Mouse (Mus musculus): ENCODE data around the gene Slc9a3r1. TPM values are rescaled to one million over a fixed set of nuclear protein-coding genes. Genes with fewer than 3 reads are reported as not detected.

Gene Slc9a3r1
- polyA plus RNA-seq (2014; fragmentation: Nextera tagmentation; extraction: Ambion mirVana), result 31.3 and 36.0 TPM in 2 replicates

DNA sequence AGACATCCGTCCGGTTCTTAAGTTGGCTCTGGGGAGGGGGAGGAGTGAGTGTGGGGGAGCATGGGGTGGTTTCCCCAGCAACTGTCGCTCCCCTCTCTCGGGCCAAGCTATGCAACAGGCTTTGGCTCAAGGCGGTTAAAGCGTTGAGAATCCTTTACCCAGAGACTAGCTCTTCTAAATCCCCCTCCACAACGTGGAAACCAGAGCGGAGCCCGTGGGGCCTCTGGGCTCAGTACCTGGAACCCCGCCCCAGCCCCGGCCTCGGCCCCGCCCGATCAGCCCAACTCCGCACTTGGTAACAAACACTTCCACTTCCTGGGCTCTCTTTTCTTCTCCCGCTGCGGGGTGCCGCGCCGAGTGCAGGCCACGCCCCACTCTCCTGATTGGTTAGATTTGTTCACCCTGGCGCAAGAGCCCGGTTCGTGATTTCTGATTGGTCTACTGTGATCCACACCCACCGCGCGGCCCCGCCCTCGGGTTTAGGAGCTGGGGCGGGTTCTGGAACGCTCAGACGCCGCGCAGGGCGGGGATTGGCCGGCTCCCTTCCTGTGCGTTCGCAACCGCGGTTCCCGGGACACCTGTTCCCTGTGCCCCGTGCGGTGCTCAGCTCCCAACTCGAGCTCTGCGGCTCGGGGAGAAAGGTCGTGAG is at the start of gene Slc9a3r1:
Gene Slc9a3r1 (plus strand): TSS at position 510 of the 649 bp plus-strand sequence.
- DNase-seq (ENCODE audit: low spot score), result peak; percentile 98
- no peaks in the 10 kb centered on the region for H3K9me3 ChIP-seq (replicated peaks; ENCODE audit: control insufficient read depth, low read length)
- ATAC-seq (replicated peaks; ENCODE audit: insufficient number of reproducible peaks, low FRiP score, low TSS enrichment, low read depth), result peak; percentile 93
- under 1% methylated on average over 47 of the region's 47 CpGs for WGBS
- H3K36me3 ChIP-seq (replicated peaks; ENCODE audit: control insufficient read depth, insufficient read depth, low read depth, low read length), result no peaks in the 10 kb centered on the region
- H3K4me1 ChIP-seq (ENCODE audit: control insufficient read depth, insufficient read depth, low read length), result no peaks in the 10 kb centered on the region
- H3K4me2 ChIP-seq (ENCODE audit: low read depth, low read length), result peak within 1 kb of the TSS; percentile 70
- H3K27ac ChIP-seq (replicated peaks; ENCODE audit: low read depth, low read length), result no peak within 1 kb of the TSS
- peak within 1 kb of the TSS; percentile 42 for H3K9ac ChIP-seq (replicated peaks; ENCODE audit: low read length)
- peaks cover 26% of the 10 kb centered on the region for H3K27me3 ChIP-seq (ENCODE audit: control insufficient read depth, insufficient read depth, low read length)
- peak within 1 kb of the TSS; percentile 48 for H3K4me3 ChIP-seq (ENCODE audit: low read depth, low read length)

DNA sequence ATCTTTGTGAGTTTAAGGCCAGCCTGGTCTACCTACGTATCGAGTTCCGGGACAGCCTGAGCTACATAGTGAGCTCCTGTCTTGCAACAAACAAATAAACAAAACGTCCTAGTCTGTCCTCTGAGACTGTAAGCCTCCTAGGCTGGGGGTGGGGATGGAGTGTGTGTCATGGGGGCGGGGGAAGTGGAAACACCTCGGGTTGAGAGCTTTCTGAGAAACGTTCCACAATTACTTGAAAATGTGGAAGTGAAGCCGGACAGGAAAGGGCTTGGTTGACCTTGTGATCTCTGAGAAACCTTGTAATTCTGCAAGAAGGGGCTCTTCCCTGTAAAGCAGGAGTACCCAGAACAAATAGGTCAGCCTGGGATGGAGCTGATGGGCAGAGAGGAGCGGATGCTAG is 43.7 kb upstream of the Slc9a3r1 start:
- no peaks in the 10 kb centered on the region for H3K36me3 ChIP-seq (replicated peaks; ENCODE audit: control insufficient read depth, insufficient read depth, low read depth, low read length)
- no peak overlapping the region for H3K9ac ChIP-seq (replicated peaks; ENCODE audit: low read length)
- H3K4me2 ChIP-seq (ENCODE audit: low read depth, low read length), result no peak overlapping the region
- H3K27me3 ChIP-seq (ENCODE audit: control insufficient read depth, insufficient read depth, low read length), result no peaks in the 10 kb centered on the region
- no peak for DNase-seq (ENCODE audit: low spot score)
- 58% methylated on average over 9 of the region's 9 CpGs for whole genome bisulfite sequencing
- H3K4me3 ChIP-seq (ENCODE audit: low read depth, low read length), result no peak overlapping the region
- H3K9me3 ChIP-seq (replicated peaks; ENCODE audit: control insufficient read depth, low read length), result no peaks in the 10 kb centered on the region
- no peak for ATAC-seq (replicated peaks; ENCODE audit: insufficient number of reproducible peaks, low FRiP score, low TSS enrichment, low read depth)
- no peaks in the 10 kb centered on the region for H3K4me1 ChIP-seq (ENCODE audit: control insufficient read depth, insufficient read depth, low read length)
- no peak overlapping the region for H3K27ac ChIP-seq (replicated peaks; ENCODE audit: low read depth, low read length)

DNA sequence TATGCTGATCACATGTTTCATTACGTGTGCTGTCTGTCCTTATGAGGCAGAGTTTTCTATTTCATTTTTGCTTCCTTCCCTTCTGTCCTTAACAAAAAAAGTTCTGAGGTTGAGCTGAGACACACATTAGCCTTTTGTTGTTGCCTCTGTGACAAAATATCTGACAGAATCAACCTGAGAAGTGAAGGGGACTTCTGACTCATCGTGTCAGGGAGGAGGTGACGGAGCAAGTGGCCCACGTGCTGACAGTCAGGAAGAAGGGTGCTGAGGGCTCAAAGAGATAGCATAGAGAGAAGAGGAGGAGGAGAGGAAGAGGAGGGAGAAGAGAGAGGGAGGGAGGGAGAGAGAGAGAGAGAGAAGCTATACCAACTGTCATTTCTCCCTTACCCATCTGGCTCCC is 34.7 kb upstream of the Slc9a3r1 start:
- Histone ChIP-seq H3K27me3 (ENCODE audit: control insufficient read depth, insufficient read depth, low read length) (no peaks in the 10 kb centered on the region), H3K4me3 (ENCODE audit: low read depth, low read length) (no peak overlapping the region), H3K36me3 (replicated peaks; ENCODE audit: control insufficient read depth, insufficient read depth, low read depth, low read length) (no peaks in the 10 kb centered on the region), H3K9me3 (replicated peaks; ENCODE audit: control insufficient read depth, low read length) (no peaks in the 10 kb centered on the region), H3K4me1 (ENCODE audit: control insufficient read depth, insufficient read depth, low read length) (no peaks in the 10 kb centered on the region), H3K4me2 (ENCODE audit: low read depth, low read length) (no peak overlapping the region), H3K9ac (replicated peaks; ENCODE audit: low read length) (no peak overlapping the region), H3K27ac (replicated peaks; ENCODE audit: low read depth, low read length) (no peak overlapping the region)
- DNase-seq (ENCODE audit: low spot score), result no peak
- WGBS, result 85% methylated on average over 4 of the region's 4 CpGs
- no peak for ATAC-seq (replicated peaks; ENCODE audit: insufficient number of reproducible peaks, low FRiP score, low TSS enrichment, low read depth)

DNA sequence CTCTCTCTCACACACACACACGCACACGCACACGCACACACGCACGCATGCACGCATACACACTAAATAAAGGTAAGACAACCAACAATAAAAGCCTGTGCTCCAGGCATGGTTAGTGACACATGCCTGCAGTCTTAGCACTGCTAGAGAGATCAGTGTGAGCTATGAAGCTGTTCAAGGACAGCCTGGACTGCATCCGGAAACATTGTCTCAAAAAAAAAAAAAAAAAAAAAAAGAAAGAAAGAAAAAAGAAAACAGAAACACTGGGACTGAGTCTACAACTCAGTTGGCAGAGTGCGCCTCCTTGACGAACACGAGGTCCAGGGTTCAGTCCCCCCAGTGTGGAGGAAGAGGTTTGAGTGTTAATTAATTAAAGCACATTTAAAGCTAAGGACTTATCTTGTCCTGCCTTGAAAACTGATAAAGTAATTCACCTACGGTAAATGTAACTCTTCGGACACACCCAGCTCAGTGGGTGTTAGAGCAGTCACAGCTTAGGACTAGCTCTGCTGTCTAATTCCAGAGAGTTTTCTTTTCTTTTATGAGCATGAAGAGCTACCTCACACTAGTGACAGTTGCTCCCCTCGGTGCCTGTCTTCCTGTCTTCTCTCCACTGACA is 33.5 kb upstream of the Slc9a3r1 start:
- 89% methylated on average over 13 of the region's 13 CpGs for WGBS
- H3K9me3 ChIP-seq (replicated peaks; ENCODE audit: control insufficient read depth, low read length), result no peaks in the 10 kb centered on the region
- no peak overlapping the region for H3K27ac ChIP-seq (replicated peaks; ENCODE audit: low read depth, low read length)
- no peaks in the 10 kb centered on the region for H3K4me1 ChIP-seq (ENCODE audit: control insufficient read depth, insufficient read depth, low read length)
- H3K36me3 ChIP-seq (replicated peaks; ENCODE audit: control insufficient read depth, insufficient read depth, low read depth, low read length), result no peaks in the 10 kb centered on the region
- no peaks in the 10 kb centered on the region for H3K27me3 ChIP-seq (ENCODE audit: control insufficient read depth, insufficient read depth, low read length)
- no peak overlapping the region for H3K9ac ChIP-seq (replicated peaks; ENCODE audit: low read length)
- H3K4me3 ChIP-seq (ENCODE audit: low read depth, low read length), result no peak overlapping the region
- H3K4me2 ChIP-seq (ENCODE audit: low read depth, low read length), result no peak overlapping the region
- DNase-seq (ENCODE audit: low spot score), result no peak
- no peak for ATAC-seq (replicated peaks; ENCODE audit: insufficient number of reproducible peaks, low FRiP score, low TSS enrichment, low read depth)

DNA sequence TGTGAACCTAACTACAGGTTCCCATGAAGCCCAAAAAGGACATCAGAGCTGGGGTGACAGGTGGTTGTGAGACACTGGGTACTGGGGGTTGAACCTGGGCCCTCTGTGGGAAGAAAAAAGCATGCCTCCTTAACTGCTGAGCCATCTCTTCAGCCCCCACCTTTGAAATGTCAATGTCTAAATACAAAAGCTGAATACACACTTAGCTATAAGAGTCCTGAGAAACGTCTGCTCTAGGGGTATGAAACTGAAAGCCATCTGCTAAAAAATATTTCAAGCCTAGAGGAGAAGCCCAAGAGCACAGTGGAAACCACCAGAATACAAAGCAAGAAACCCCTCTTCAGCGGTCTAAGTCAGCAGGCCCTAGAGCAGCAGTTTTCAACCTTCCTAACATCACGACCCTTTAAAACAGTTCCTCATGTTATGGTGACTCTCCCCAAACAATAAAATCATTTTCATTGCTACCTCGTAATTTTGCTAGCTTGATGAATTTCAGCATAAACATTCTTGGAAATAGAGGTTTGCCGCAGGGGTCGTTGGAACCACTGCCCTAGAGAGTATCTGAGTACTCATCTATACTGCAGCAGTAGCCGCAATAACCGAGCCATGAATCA is 31.3 kb upstream of the Slc9a3r1 start:
- no peak overlapping the region for H3K4me2 ChIP-seq (ENCODE audit: low read depth, low read length)
- no peak overlapping the region for H3K27ac ChIP-seq (replicated peaks; ENCODE audit: low read depth, low read length)
- no peaks in the 10 kb centered on the region for H3K4me1 ChIP-seq (ENCODE audit: control insufficient read depth, insufficient read depth, low read length)
- no peak overlapping the region for H3K9ac ChIP-seq (replicated peaks; ENCODE audit: low read length)
- H3K36me3 ChIP-seq (replicated peaks; ENCODE audit: control insufficient read depth, insufficient read depth, low read depth, low read length), result no peaks in the 10 kb centered on the region
- H3K4me3 ChIP-seq (ENCODE audit: low read depth, low read length), result no peak overlapping the region
- 84% methylated on average over 8 of the region's 8 CpGs for WGBS
- no peak for DNase-seq (ENCODE audit: low spot score)
- no peaks in the 10 kb centered on the region for H3K27me3 ChIP-seq (ENCODE audit: control insufficient read depth, insufficient read depth, low read length)
- H3K9me3 ChIP-seq (replicated peaks; ENCODE audit: control insufficient read depth, low read length), result no peaks in the 10 kb centered on the region
- no peak for ATAC-seq (replicated peaks; ENCODE audit: insufficient number of reproducible peaks, low FRiP score, low TSS enrichment, low read depth)

DNA sequence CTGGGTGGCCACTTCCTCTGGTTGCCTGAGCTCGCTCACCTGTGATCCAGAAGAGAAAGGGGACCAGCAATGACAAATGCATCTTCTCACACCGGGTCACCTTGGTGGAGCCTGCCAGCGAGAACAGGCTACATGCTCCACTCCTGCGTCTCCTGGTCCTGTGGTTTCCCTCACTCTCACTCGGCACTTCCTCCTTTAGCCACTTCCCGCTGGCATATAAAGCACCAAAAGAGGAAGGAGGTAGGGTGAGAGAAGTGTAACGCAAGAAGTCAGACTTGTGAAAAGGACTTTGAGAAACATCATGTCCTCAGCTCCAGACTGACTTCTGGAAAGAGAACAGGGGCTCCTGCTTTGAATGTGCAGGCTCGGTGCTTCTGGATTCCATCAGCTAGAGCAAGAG is 29.3 kb upstream of the Slc9a3r1 start, which contains the start of gene Cd300lf:
Gene Cd300lf (minus strand): TSS at position 193 of the 400 bp plus-strand sequence.
- ATAC-seq (replicated peaks; ENCODE audit: insufficient number of reproducible peaks, low FRiP score, low TSS enrichment, low read depth), result no peak
- 78% methylated on average over 8 of the region's 8 CpGs for WGBS
- Histone ChIP-seq H3K4me2 (ENCODE audit: low read depth, low read length) (no peak within 1 kb of the TSS), H3K9me3 (replicated peaks; ENCODE audit: control insufficient read depth, low read length) (no peaks in the 10 kb centered on the region), H3K4me1 (ENCODE audit: control insufficient read depth, insufficient read depth, low read length) (no peaks in the 10 kb centered on the region), H3K36me3 (replicated peaks; ENCODE audit: control insufficient read depth, insufficient read depth, low read depth, low read length) (no peaks in the 10 kb centered on the region), H3K27me3 (ENCODE audit: control insufficient read depth, insufficient read depth, low read length) (no peaks in the 10 kb centered on the region), H3K9ac (replicated peaks; ENCODE audit: low read length) (no peak within 1 kb of the TSS), H3K27ac (replicated peaks; ENCODE audit: low read depth, low read length) (no peak within 1 kb of the TSS), H3K4me3 (ENCODE audit: low read depth, low read length) (no peak within 1 kb of the TSS)
- DNase-seq (ENCODE audit: low spot score), result no peak

DNA sequence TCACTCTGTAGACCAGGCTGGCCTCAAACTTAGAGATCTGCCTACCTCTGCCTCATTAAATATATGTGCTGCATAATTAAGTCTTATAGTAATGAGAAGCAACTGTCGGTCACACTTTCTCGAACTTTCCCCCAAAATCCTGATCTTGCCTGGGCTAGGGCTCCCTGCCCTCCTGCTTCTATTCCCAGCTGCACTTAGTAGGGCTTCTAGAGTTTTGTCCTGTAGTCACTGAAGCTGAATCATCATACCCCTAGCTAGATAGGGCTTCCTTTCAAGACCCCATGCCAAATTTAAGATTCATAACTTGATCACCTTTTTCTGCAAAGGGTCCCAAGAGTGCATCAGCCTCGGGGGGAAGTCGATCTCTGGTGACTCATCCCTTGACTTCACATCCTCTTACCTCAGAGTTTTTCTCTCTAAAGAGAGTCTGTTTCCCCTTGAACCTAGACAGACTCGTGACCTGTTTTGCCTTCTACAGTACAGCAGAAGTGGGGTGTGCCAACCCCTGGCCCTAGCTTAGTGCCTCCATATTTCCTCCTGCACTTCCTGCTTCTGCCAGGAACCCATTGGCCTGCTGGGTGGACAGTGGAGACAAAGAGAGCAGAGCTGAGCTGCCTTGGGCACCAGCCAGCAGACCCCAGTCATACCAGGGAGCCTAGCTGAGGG is 24.4 kb upstream of the Slc9a3r1 start:
- H3K27me3 ChIP-seq (ENCODE audit: control insufficient read depth, insufficient read depth, low read length), result no peaks in the 10 kb centered on the region
- ATAC-seq (replicated peaks; ENCODE audit: insufficient number of reproducible peaks, low FRiP score, low TSS enrichment, low read depth), result no peak
- 83% methylated on average over 5 of the region's 5 CpGs for WGBS
- DNase-seq (ENCODE audit: low spot score), result no peak
- H3K4me2 ChIP-seq (ENCODE audit: low read depth, low read length), result no peak overlapping the region
- H3K4me3 ChIP-seq (ENCODE audit: low read depth, low read length), result no peak overlapping the region
- no peaks in the 10 kb centered on the region for H3K9me3 ChIP-seq (replicated peaks; ENCODE audit: control insufficient read depth, low read length)
- no peaks in the 10 kb centered on the region for H3K4me1 ChIP-seq (ENCODE audit: control insufficient read depth, insufficient read depth, low read length)
- H3K36me3 ChIP-seq (replicated peaks; ENCODE audit: control insufficient read depth, insufficient read depth, low read depth, low read length), result no peaks in the 10 kb centered on the region
- no peak overlapping the region for H3K9ac ChIP-seq (replicated peaks; ENCODE audit: low read length)
- H3K27ac ChIP-seq (replicated peaks; ENCODE audit: low read depth, low read length), result no peak overlapping the region

DNA sequence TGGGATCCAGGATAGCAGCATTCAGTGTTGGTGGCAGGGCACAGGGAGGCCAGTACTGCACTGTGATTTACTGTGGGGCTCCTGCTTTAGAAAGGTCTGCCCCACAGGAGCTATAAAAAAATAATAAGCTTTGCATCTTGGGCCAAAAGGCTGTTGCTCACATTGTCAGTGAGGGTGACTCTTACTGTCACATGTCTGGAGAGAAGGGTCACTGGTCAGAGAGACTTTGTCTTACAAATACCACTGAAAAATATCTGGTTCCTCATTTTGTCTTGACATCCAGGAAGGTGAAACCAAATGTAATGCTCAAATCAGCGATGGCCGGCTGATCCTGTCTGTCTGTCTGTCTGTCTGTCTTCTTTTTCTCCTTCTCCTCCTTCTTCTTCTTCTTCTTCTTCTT is 21.2 kb upstream of the Slc9a3r1 start:
- no peak overlapping the region for H3K27ac ChIP-seq (replicated peaks; ENCODE audit: low read depth, low read length)
- DNase-seq (ENCODE audit: low spot score) (no peak), ATAC-seq (replicated peaks; ENCODE audit: insufficient number of reproducible peaks, low FRiP score, low TSS enrichment, low read depth) (no peak)
- no peak overlapping the region for H3K4me3 ChIP-seq (ENCODE audit: low read depth, low read length)
- no peaks in the 10 kb centered on the region for H3K4me1 ChIP-seq (ENCODE audit: control insufficient read depth, insufficient read depth, low read length)
- no peaks in the 10 kb centered on the region for H3K9me3 ChIP-seq (replicated peaks; ENCODE audit: control insufficient read depth, low read length)
- 85% methylated on average over 2 of the region's 2 CpGs for WGBS
- H3K4me2 ChIP-seq (ENCODE audit: low read depth, low read length), result no peak overlapping the region
- no peaks in the 10 kb centered on the region for H3K27me3 ChIP-seq (ENCODE audit: control insufficient read depth, insufficient read depth, low read length)
- H3K9ac ChIP-seq (replicated peaks; ENCODE audit: low read length), result no peak overlapping the region
- H3K36me3 ChIP-seq (replicated peaks; ENCODE audit: control insufficient read depth, insufficient read depth, low read depth, low read length), result no peaks in the 10 kb centered on the region

Data from embryonic facial prominence, embryonic 11.5 days (tissue).